Mouse (Mus musculus) retina, postnatal 1 day (tissue): ENCODE measurements at regions not wholly inside any gene's neighbourhood (a gene's known extent, or its start where the extent isn't known, plus 50 kb on each side); places are given as distances from the start of the nearest gene placed in this dataset.
A peak's percentile ranks its signal among the peaks of the same experiment; 100 is the strongest.
"Not testable (repeated sequence)": the region's sequence is repeated elsewhere in the genome, so short reads cannot be mapped to it uniquely, and the experiment has no call there.

ENCODE experiments used
- DNase-seq: peaks from one replicate; pipeline ENCODE4 v3.0.0-alpha.2; 2012

DNA sequence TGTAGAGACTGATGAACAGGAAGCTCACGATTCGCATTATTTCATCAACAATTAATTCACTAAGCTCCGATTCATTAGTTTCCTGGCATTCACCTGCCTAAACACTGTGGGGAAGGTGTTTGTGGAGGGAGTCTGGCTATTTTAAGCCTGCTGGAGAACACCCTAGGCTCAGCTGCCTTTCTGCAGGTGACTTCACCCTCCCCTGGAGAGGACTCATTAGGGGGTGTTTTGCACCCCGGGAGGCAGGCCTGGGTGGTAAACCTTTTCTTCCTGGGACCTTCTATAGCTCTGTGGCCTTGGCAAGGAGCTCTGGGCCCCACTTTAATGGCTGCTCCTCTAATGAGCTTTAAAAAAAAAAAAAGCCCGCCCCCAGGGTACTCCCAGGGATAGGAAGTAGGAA is 55.4 kb upstream of the Bnc1 start:
- DNase-seq: no peak

- DNase-seq: no peak
Measured at GRCm38 (mm10) chr7:82053411-82053810, 61.3 kb upstream of the Bnc1 start.

GRCm38 (mm10) chr7:82056551-82057230 is 64.6 kb upstream of the Bnc1 start:
- DNase-seq: peak; percentile 59

- DNase-seq: no peak
Measured at GRCm38 (mm10) chr7:82063407-82063806, 71.3 kb upstream of the Bnc1 start.

DNA sequence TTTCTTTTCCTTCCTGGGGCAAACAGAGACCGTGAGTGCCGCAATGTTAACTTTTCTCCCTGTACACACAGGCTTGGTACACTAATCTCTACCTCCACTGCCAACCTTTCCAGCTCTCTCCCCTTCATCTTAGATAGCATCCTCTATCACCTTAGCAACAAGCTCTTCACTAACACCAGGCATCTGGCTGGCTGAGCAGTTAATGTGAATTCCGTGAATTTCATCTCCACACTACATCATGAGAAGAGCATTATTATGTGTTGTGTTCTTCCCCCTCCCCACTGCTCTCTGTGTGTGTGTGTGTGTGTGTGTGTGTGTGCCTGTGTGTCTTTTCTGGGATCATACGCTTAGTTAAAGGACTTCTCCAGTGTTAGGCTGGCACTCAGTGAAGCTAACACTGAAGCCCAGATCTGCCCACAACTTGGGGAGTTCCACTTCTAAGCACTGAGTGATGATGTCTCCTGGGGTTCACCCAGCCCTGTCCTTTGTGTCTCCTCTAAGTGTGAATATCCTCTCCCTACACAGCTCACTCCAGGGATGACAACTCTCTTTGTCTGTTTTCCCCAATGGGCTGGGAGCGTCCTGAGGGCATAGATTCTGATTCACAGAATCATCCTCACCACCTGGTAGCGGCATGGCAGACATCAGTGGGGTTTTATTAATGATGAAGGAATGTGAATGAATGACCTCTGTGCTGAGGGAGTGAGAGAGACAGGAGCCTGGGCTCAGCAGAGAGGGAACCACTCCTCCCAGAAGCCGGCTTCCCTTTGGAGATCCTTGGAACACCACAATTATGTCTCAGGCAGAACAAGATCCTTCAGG is 77.7 kb upstream of the Bnc1 start:
- no peak for DNase-seq

DNA sequence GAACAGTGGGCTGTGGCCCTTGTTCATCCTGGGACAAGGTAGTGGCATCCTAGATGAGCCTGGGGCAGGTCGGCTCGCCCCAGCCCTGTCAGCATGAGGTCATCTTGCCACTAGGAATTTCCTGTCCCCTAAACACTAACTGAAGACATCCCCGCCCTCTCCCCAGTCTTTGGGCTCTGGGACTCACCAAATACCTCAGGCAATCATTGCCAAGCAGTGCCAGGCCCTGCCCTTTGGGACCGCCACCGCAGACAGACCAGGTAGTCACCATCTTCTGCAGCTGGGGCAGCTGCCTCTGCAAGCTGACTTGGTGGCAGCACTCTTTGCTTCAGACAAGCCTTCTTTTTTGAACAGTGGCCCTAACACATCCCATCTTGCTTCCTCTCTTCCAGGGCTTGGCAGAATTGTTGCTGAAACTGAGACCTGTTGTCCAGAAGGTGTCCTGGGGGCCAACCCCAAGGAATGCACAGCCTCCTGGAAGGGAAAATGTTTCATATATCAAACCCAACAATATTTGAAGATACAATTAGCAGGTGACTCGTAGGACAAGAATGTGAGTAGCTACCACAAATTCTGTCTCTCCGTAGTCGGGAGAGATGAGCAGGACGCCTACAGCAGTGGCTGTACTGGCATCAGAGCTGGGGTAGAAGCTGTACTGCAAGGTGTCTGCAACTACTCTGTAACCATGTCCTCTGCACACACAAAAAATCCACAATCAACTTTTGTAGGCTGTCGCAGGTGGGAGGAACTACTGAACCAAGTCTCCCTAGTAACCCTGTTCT is 79.0 kb upstream of the Bnc1 start:
- no peak for DNase-seq

DNA sequence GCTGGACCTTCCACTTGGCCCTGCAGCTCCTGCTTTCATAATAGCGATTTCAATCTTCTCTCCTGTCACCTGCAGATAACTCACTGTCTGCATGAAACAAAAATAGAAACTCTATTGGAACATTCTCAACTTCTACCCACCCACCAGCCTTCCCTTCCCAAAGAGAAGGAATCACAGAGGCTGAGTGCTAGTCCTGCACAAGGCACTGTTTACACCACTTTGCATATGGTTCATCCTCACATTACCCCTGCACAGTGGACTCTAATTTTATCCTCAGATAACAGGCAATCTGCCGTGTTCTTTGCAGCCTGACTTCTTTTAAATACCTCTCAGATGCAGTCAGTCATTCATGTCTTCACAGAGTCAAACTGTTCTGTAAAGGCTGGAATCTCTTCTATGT is 83.3 kb upstream of the Bnc1 start:
- no peak for DNase-seq

DNA sequence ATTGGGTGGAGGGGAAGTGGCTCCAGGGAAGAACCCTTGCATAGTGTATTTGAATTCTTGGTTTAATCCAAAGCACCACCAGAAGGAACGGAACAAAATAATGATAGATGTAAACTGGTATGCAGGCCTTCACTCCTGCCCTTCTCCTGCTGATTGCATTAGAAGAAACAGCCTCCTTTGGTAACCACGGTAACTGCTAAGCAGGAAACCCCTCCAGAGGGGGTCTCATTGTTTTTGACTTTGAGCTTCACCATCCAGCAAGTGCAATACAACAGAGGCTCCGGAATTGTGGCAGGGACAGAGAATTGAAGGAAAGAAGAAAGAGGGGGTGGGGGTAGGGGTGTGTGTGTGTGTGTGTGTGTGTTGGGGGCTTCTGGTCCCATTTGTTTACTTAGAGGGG is 89.8 kb upstream of the Bnc1 start:
- DNase-seq: no peak

GRCm38 (mm10) chr7:82082883-82083282 is 90.8 kb upstream of the Sh3gl3 start:
- DNase-seq: no peak

- DNase-seq: peak; percentile 24
Measured at GRCm38 (mm10) chr7:82084473-82084872, 89.2 kb upstream of the Sh3gl3 start.

GRCm38 (mm10) chr7:82085205-82085604 is 88.4 kb upstream of the Sh3gl3 start:
- DNase-seq: no peak

- no peak for DNase-seq
Measured at GRCm38 (mm10) chr7:82098136-82098535, 75.5 kb upstream of the Sh3gl3 start.

DNA sequence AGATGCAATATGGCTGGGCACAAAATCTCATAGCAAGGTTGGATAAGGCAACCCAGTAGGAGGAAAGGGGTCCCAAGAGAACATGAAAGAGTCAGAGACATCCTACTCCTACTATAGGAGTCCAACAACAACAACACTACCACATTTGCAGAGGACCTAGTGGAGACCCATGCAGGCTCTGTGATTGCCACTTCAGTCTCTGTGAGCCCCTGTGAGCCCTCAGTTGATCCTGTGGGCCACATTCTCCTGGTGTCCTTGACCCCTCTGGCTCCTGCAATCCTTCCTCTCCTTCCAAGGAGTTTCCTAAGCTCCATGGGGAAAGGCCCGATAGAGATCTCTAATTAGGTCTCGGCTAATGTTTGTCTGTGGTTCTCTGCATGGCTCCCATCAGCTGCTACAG is 72.3 kb upstream of the Sh3gl3 start:
- no peak for DNase-seq

DNA sequence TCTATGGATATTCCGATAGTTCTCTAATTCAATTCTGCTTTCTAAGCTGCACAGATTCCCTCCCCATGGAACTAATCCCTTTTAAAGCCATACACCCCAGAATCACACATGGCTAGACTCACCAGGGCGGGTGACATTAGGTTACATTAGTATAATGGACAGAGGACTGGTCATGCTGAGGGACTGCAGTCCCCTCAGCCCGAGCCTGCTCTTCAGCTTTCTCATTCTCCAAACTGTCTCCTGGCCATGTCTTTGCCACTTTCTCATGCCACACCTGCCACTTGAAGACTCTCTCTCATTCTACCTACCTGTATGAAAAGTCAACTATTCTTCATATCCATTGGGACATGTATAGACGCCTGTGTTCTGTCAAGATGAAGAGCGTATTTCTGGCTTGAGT is 68.0 kb upstream of the Sh3gl3 start:
- DNase-seq: no peak

GRCm38 (mm10) chr7:82109141-82109540 is 64.5 kb upstream of the Sh3gl3 start:
- DNase-seq: not testable (repeated sequence)

- DNase-seq: no peak
Measured at GRCm38 (mm10) chr7:82109550-82109949, 64.1 kb upstream of the Sh3gl3 start.

DNA sequence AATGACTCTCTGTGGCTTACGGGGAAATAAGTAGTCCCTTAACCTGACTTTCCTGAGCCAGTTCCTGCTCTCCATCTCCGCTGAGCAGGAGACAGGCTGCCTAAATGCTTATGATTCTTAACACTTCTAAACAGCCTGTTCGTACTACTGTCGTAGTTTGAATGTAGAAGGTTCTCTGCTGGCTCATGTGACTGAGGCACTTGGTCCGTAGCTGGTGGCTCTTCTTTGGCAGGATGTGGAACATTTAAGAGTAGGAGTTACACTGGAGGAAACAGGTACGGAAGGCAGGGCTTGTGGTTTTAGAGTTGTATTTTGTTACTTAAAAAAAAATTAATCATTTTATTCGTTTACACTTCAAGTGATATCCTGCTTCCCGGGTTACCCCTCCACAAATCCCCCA is 63.7 kb upstream of the Sh3gl3 start:
- DNase-seq: no peak

GRCm38 (mm10) chr7:82112046-82112445 is 61.6 kb upstream of the Sh3gl3 start:
- DNase-seq: no peak

DNA sequence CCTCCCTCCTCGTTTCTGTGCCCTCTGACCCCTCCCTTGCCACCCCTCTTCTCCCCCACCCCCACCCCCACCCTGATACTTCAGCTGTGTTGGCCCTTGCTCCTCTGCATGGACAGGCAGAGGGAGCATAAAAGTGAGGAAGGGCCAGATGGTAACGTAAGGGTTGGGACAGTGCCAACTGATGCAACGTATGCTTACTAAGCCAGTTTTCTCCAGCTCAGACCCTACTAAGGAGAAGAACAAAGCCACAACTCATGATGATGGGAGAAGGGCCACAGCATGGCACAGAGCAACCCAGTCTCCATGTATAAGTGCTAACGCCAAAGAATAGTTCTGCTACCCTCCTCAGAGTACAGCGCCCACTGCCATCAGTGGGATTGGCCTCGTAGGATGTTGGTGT is 58.0 kb upstream of the Sh3gl3 start:
- DNase-seq: no peak

- peak; percentile 90 for DNase-seq
Measured at GRCm38 (mm10) chr7:82119266-82119665, 54.4 kb upstream of the Sh3gl3 start.

DNA sequence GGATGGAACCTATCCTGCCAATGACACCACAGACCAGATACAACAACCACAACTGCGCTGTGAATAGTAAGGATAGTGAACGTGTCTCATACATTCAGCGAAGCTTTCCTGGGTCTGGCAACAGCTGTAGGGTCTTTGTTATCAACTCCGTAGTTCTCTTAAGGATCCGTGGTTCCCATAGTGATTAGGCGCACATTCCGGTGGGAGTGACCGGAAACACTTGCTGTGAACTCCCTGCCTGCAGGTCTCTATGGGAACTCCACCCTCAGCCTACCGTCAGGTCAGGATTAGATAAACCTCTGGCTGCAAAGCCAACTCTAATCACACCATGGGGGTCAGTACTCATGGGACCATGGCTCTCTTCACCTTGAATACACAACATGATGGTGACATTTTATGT is 53.8 kb upstream of the Sh3gl3 start:
- DNase-seq: no peak

DNA sequence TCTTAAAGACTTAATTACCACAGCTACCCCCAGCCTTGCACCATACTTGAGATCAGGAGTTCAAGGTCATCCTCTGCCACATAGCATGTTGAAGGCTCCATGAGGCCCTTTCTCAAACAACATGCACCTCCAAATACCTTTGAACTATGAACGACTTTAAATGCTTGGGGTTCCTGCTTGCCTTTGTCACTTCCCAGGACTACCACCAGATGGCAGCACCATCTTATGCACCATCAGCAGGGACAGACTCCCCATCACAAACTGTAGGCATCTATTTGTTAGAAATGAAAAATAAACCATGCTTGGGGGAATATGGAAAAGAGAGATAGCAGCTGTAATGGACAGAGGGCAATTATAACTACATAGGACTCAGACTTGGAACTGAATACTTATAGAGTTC is 51.9 kb upstream of the Sh3gl3 start:
- DNase-seq: peak; percentile 70
